Mouse (Mus musculus): ENCODE measurements around the gene Tsku. TPM values are rescaled to one million over a fixed set of nuclear protein-coding genes. Genes with fewer than 3 reads are reported as not detected.

Gene Tsku
- total and polyA plus RNA-seq, 2 experiments from 2014 or later: 6.1 to 32.1 TPM

DNA sequence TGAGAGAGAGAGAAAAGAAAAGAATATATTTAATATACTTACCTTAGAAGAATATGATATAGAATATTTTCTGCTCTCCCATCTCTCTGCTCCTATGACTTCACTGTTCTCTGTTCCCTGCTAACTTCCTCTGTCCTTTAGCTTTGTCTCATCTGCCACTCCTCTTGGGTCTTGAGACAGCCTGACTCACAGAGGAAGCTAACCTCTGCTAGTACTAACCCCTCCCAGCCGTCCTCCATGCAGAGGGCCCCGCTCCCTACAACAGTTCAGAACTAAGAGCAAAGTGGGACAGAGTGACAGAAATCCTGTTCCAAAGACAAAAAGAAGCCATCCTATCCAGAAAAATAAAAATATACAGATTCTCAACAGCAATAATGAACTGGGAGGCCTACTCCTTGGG, 40.0 kb downstream of the Tsku start, which contains the start of gene Acer3:
TSS of gene Acer3 (minus strand) at position 126 of the 400 bp plus-strand sequence.
- Histone ChIP-seq H3K27ac (ENCODE audit: low read depth, low read length) (no peak within 1 kb of the TSS), H3K27me3 (ENCODE audit: insufficient read depth, low read length) (no peaks in the 10 kb centered on the region), H3K36me3 (ENCODE audit: insufficient read depth, low read length) (no peaks in the 10 kb centered on the region), H3K9ac (replicated peaks; ENCODE audit: low read length, poor library complexity, severe bottlenecking) (no peak within 1 kb of the TSS), H3K9me3 (ENCODE audit: low read length) (no peaks in the 10 kb centered on the region), H3K4me3 (ENCODE audit: low read depth, low read length) (no peak within 1 kb of the TSS), H3K4me1 (ENCODE audit: insufficient read depth, low read length) (no peaks in the 10 kb centered on the region), H3K4me2 (ENCODE audit: low read depth, low read length, poor library complexity, severe bottlenecking) (no peak within 1 kb of the TSS)
- WGBS: 87% methylated on average over 2 of the region's 2 CpGs
- TF ChIP-seq CTCF (IDR thresholded peaks at IDR 0.05): no peak
- ATAC-seq (ENCODE audit: low FRiP score) (no peak), DNase-seq (ENCODE audit: low spot score) (no peak)

DNA sequence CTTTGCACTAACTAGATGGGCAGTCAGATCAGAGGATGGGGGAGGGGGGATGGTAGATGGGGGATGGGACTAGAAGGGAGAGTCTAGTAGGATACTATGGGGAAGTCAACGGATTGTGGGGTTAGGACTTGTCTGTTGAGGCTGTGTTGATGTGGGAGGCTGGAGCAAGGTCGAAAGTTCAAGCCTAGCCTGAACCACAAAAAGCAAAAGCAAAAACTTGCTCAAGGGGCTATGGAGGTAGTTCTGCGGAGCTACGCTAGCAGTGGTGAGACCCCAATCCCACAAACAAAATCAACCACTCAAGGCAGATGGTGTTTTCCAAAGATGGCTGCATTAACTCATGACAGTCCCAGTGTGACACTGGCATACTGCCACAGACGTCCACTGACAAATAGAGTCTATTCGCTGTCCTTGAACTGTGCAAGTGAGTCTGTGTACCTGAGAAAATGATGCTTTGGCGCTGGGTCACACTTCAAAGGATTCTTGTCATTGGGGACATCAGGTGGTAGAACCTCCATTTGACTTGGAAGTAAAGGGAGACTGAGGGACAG, 41.0 kb downstream of the Tsku start:
- H3K4me3 ChIP-seq (ENCODE audit: low read depth, low read length): no peak overlapping the region
- H3K4me1 ChIP-seq (ENCODE audit: insufficient read depth, low read length): no peaks in the 10 kb centered on the region
- H3K9ac ChIP-seq (replicated peaks; ENCODE audit: low read length, poor library complexity, severe bottlenecking): no peak overlapping the region
- DNase-seq (ENCODE audit: low spot score): peak; percentile 37
- H3K9me3 ChIP-seq (ENCODE audit: low read length): no peaks in the 10 kb centered on the region
- no peak overlapping the region for H3K27ac ChIP-seq (ENCODE audit: low read depth, low read length)
- H3K36me3 ChIP-seq (ENCODE audit: insufficient read depth, low read length): no peaks in the 10 kb centered on the region
- no peak for ATAC-seq (ENCODE audit: low FRiP score)
- H3K4me2 ChIP-seq (ENCODE audit: low read depth, low read length, poor library complexity, severe bottlenecking): no peak overlapping the region
- no peak for TF ChIP-seq CTCF (IDR thresholded peaks at IDR 0.05)
- no peaks in the 10 kb centered on the region for H3K27me3 ChIP-seq (ENCODE audit: insufficient read depth, low read length)
- 84% methylated on average over 7 of the region's 7 CpGs for WGBS

DNA sequence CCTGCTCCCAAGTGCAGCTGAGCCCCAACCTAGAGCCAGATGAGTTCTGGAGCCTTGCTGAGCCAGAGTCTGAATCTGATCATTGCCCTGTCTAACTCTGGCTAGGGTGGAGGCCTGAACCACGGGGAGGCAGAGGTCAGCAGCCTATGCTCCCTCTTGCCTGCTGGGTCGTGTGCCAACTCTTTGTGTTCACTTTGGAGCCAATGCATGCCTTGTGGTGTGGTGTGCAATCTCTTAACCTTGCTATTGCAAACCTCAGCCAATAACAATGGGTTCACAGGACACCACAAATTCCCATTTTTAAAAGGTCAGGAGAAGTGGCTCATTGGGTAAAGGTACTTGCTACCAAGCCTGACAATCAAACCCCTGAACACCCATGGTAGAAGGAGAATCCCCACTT, 44.6 kb downstream of the Tsku start:
- ATAC-seq (ENCODE audit: low FRiP score): no peak
- Histone ChIP-seq H3K36me3 (ENCODE audit: insufficient read depth, low read length) (no peaks in the 10 kb centered on the region), H3K4me1 (ENCODE audit: insufficient read depth, low read length) (no peaks in the 10 kb centered on the region), H3K4me2 (ENCODE audit: low read depth, low read length, poor library complexity, severe bottlenecking) (no peak overlapping the region), H3K4me3 (ENCODE audit: low read depth, low read length) (no peak overlapping the region), H3K27ac (ENCODE audit: low read depth, low read length) (no peak overlapping the region), H3K9me3 (ENCODE audit: low read length) (no peaks in the 10 kb centered on the region), H3K9ac (replicated peaks; ENCODE audit: low read length, poor library complexity, severe bottlenecking) (no peak overlapping the region), H3K27me3 (ENCODE audit: insufficient read depth, low read length) (no peaks in the 10 kb centered on the region)
- 51% methylated on average over 2 of the region's 2 CpGs for WGBS
- no peak for TF ChIP-seq CTCF (IDR thresholded peaks at IDR 0.05)
- no peak for DNase-seq (ENCODE audit: low spot score)

DNA sequence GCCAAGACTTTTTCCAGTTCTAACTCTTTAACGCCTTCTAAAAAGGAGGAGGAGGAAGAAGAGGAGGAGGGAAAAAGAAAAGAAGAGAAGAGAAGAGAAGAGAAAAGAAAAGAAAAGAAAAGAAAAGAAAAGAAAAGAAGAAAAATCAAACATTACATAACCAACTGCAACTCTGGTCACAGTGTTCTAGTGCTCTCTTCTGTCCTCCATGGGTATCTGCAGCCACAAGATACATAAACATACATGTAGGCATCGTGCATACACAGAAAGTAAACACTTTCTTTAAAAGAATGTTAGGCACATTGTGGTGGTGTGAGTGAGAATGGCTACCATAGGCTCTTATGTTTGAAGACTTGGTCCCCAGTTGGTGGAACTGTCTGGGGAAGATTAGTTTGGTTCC, 46.0 kb downstream of the Tsku start:
- ATAC-seq (ENCODE audit: low FRiP score) (no peak), DNase-seq (ENCODE audit: low spot score) (no peak)
- Histone ChIP-seq H3K27ac (ENCODE audit: low read depth, low read length) (no peak overlapping the region), H3K4me2 (ENCODE audit: low read depth, low read length, poor library complexity, severe bottlenecking) (no peak overlapping the region), H3K9me3 (ENCODE audit: low read length) (no peaks in the 10 kb centered on the region), H3K36me3 (ENCODE audit: insufficient read depth, low read length) (no peaks in the 10 kb centered on the region), H3K4me3 (ENCODE audit: low read depth, low read length) (no peak overlapping the region), H3K4me1 (ENCODE audit: insufficient read depth, low read length) (no peaks in the 10 kb centered on the region), H3K9ac (replicated peaks; ENCODE audit: low read length, poor library complexity, severe bottlenecking) (no peak overlapping the region), H3K27me3 (ENCODE audit: insufficient read depth, low read length) (no peaks in the 10 kb centered on the region)
- WGBS: 75% methylated on average over 2 of the region's 2 CpGs
- TF ChIP-seq CTCF (IDR thresholded peaks at IDR 0.05): peak; percentile 52

DNA sequence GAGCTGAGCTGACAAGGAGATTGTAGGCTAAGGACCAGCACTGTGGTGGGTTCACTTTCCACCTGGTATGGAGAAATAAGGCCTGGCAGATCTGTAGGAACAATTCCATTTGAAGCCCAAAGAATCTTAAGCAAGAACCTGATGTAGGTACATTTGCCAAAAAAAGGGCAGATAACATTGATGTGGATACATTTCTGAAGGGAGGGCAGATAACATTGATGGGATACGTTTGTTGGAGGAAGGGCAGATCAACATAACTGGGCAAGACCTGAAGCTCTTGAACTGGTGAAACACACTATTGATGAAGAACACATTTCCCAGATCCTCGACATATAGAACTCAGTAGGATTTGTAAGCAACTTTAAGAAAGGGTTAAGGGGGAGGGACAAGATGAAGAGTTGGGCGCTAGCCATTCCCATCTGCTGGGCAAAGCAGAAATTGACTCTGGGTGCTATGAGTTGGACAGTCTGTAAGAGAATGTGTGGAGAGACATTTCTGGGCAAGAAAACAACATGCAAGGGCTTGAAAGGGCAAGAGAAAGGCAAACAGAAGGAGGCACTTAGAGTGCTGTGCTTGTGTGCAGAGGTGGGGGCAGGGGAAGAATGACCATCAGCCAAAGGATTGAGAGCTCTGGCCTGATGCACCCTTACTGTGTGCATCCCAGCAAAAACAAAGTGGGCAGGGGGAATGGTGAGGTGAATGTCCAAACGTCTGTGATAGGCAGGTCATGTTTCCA, 48.8 kb downstream of the Tsku start:
- H3K27me3 ChIP-seq (ENCODE audit: insufficient read depth, low read length): no peaks in the 10 kb centered on the region
- no peak overlapping the region for H3K27ac ChIP-seq (ENCODE audit: low read depth, low read length)
- no peak for ATAC-seq (ENCODE audit: low FRiP score)
- no peak overlapping the region for H3K4me2 ChIP-seq (ENCODE audit: low read depth, low read length, poor library complexity, severe bottlenecking)
- H3K4me1 ChIP-seq (ENCODE audit: insufficient read depth, low read length): no peaks in the 10 kb centered on the region; the same call in 1 of the 2 replicates
- H3K9ac ChIP-seq (replicated peaks; ENCODE audit: low read length, poor library complexity, severe bottlenecking): no peak overlapping the region
- TF ChIP-seq CTCF (IDR thresholded peaks at IDR 0.05): no peak
- no peaks in the 10 kb centered on the region for H3K36me3 ChIP-seq (ENCODE audit: insufficient read depth, low read length)
- 64% methylated on average over 4 of the region's 4 CpGs for WGBS
- H3K4me3 ChIP-seq (ENCODE audit: low read depth, low read length): no peak overlapping the region
- H3K9me3 ChIP-seq (ENCODE audit: low read length): no peaks in the 10 kb centered on the region
- DNase-seq (ENCODE audit: low spot score): no peak

DNA sequence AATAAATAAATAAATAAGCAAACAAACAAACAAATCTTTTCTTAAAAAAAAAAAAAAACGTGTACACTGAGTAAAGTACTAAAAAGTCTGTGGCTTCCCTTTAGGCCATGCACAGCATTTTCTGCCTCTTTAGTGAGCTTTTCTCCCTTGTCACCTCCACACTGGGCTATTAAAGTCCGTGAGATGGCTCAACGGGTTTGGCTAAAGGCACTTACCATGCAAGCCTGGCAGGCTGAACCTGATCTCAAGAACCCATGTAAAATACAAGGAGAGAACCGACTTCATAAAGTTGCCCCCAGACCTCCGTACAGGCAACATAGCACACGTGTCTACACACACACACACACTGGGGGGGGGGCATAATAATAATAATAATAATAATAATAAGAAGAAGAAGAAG, 50.9 kb downstream of the Tsku start:
- no peak overlapping the region for H3K4me2 ChIP-seq (ENCODE audit: low read depth, low read length, poor library complexity, severe bottlenecking)
- 59% methylated on average over 6 of the region's 6 CpGs for WGBS
- H3K27me3 ChIP-seq (ENCODE audit: insufficient read depth, low read length): no peaks in the 10 kb centered on the region
- no peak overlapping the region for H3K27ac ChIP-seq (ENCODE audit: low read depth, low read length)
- no peaks in the 10 kb centered on the region for H3K9me3 ChIP-seq (ENCODE audit: low read length)
- no peak overlapping the region for H3K9ac ChIP-seq (replicated peaks; ENCODE audit: low read length, poor library complexity, severe bottlenecking)
- DNase-seq (ENCODE audit: low spot score) (no peak), ATAC-seq (ENCODE audit: low FRiP score) (no peak)
- no peaks in the 10 kb centered on the region; the same call in 1 of the 2 replicates for H3K4me1 ChIP-seq (ENCODE audit: insufficient read depth, low read length)
- no peaks in the 10 kb centered on the region for H3K36me3 ChIP-seq (ENCODE audit: insufficient read depth, low read length)
- no peak for TF ChIP-seq CTCF (IDR thresholded peaks at IDR 0.05)
- no peak overlapping the region for H3K4me3 ChIP-seq (ENCODE audit: low read depth, low read length)
